Mouse (Mus musculus): ENCODE results near the gene Phox2a.

Gene Phox2a

DNA sequence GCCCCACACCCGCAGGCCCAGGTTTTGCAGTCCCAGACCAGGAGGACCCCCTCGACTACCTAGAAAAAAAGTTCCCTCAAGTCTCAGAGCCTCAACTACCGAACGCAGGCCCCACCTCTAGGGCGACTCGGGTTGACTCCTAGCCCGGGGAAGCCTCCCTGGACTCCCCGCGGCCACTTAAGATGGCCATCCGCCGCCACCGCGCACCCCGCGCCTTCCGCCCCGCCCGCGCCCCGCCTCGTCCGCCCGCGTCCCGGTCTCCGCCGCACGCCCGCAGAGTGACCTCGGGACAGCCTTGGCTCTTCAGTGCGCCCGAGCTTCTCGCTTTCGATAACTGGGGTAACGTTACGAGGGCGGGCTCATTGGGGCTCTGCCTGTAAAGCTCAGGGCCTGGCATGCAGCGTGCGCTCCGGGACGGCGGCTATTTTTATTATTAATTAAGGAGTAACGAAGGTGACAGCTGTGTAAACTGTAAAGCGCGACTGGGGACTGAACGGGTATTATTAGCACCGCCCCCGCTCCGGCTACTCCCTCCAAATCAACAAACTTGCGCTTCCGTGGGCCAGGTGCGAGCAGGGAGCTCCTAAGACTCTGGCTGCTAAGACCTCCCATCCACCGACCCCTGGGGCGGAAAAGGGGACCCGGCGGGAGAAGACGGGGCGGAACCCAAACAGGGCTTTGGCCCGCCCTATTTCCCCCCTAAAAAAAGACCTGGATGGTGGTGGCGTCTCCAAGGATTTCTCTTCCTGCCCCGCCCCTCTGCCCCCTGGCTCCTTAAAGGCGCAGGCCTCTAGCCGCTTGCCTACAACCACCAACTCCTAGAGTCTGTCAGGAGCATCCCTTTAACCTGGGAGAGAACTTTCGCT is 19.7 kb downstream of the Phox2a start, which contains the start of gene Inppl1:
Inppl1 (minus strand) TSS at position 624 of the 866 bp plus-strand sequence.
- peak; percentile 49 for DNase-seq (ENCODE audit: low read depth, low spot score)

GRCm38 (mm10) chr7:101844186-101844585 is 26.1 kb downstream of the Phox2a start:
- no peak for DNase-seq (ENCODE audit: low read depth, low spot score)

DNA sequence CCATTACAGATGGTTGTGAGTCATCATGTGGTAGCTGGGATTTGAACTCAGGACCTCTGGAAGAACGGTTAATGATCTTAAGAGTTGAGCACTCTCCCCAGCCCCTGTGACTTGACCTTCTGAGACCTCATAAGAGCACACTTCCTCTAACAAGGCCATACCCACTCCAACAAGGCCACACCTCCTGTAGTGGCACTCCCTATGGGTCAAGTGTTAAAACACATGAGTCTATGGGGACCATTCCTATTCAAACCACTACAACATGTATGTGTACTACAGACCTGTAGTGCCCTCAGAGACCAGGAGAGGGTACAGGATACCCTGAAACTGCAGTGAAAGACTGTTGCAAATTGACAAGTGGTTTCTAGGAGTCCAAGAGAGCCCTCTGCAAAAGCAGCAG is 29.8 kb downstream of the Phox2a start:
- DNase-seq (ENCODE audit: low read depth, low spot score), result no peak

DNA sequence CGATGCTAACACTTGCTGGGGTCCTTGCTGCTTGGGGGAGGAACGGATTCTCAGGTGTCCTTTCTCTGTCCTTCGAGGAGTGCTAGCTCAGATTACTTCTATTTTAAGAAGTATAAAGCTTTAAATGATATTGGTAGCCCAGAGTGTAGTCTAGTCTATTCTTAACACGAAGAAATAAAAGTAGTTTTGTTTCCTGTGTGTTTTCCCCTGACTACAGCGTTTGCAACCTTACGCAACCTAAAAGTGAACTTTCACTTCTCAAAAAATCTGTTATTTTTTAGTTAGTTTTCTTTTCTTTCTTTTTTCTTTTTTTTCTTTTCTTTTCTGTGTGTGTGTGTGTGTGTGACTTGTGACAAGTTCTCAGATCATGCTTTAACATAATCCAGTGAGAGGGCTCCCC is 33.6 kb downstream of the Phox2a start:
- DNase-seq (ENCODE audit: low read depth, low spot score), result no peak

GRCm38 (mm10) chr7:101852846-101853245 is 34.7 kb downstream of the Phox2a start:
- no peak for DNase-seq (ENCODE audit: low read depth, low spot score)

DNA sequence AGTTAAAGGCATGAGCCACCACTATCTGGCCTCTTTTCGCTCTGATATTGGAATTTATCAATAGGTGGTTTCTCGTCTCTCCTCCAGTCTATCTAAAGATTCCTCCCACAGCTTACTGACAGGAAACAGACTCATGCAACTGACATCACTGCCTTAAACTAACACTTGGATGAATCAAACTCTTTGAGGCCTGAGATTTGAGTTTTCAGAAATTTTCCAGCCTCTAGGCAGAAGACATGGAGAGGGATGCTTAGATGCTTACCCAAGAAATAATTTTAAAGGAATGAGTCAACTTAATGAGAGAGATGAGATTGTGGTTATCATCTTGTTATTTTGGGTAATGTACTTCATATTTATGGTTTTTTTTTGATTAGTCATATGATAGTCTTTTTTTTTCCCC is 35.7 kb downstream of the Phox2a start:
- no peak for DNase-seq (ENCODE audit: low read depth, low spot score)

- no peak for DNase-seq (ENCODE audit: low read depth, low spot score)
These were observed 39.0 kb downstream of the Phox2a start, which contains the start of gene Folr2 for GRCm38 (mm10) chr7:101857094-101857493. Folr2 (minus strand) TSS chr7:101857194.

DNA sequence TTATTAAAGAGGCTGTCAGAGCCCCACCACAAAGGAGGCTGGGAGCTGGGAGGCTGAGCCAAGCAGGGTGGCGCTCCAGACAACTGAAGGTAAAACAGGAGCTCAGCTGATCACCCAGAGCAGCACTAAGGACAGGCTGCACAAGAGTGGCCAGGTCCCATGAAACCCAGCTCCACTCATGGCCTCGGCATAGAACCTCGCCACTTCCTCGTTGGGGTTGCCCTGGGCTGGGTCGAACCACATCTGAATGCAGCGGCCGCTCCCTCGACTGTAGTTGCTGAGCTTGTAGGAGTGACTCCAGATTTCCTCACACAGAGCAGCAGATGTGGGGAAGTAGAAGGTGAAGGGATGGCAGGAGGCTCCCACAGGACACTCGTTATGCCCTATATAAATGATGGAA is 40.2 kb downstream of the Phox2a start:
- no peak for DNase-seq (ENCODE audit: low read depth, low spot score)

GRCm38 (mm10) chr7:101860978-101861377 is 42.9 kb downstream of the Phox2a start:
- DNase-seq (ENCODE audit: low read depth, low spot score), result no peak

DNA sequence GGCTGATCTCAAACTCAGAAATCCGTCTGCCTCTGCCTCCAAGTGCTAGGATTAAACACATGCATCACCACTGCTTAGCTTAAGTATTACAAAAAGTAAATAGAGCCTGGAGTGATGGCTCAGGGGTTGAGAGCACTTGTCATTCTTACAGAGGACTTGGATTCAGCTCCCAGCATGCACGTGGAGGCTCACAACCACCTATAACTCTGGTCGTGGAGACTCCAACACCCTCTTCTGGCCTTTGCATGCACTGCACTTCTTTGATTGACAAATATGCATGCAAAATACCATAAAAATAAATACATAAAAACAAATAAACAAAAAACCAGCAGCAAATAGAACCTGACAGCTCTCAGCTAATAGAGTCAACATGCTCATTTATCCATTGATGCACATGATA is 44.2 kb downstream of the Phox2a start:
- DNase-seq (ENCODE audit: low read depth, low spot score), result no peak

DNA sequence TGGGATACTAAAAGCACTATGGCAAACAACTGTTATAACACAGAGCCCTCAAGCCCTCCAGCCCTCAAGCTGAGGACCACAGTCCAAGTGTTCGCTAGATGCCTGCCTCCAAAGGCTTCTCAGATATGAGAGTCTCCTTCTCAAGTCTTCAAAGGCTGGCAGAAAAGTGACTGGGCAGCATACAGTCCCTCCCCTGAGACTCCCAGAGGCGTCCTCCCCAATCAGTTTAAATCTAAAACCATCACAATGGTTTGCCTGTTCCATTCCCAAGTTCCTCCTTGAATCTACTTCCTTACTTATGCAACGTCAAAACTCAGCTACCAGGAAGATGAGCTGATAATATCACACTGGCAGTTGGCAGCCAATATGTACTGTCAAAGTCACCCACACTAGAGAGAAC is 45.3 kb downstream of the Phox2a start, which contains the start of gene Anapc15:
Anapc15 (plus strand) TSS at position 301 of the 400 bp plus-strand sequence.
- DNase-seq (ENCODE audit: low read depth, low spot score), result no peak

DNA sequence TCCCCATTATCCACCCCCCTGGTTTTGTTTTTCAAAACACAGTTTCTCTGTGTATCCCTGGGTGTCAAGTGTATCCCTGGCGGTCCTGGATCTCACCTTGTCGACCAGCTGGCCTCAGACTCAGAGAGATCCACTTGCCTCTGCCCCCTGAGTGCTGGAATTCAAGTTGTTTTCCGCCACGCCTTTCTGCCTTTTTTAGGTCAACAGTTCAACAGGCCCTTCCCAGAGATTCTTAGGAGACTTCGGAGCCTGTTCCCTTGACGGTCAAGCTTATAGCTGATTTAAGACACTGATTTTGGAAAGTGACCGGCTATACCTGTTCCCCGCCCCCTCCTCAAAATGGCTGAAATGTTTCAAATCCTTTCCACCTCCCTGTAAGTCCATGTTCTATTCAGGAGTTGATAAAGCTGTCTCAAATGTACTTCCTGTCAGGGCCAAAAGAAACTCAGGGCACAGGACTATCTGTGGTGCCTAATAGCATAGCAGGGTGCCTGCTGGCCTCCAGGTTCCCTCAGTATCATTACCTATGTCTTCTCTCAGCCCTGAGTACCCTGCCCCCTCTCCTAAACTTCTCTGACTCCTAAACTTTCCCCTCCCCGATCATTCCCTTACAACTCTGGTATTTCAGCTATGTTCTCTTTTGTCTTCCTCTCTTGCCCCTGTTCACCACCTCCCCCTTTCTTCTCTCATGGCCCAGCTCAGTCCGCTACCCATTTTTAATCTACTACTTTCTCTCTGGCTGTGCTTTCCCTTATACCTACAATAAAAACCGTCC is 48.6 kb downstream of the Phox2a start:
- no peak for DNase-seq (ENCODE audit: low read depth, low spot score)

GRCm38 (mm10) chr7:101867482-101867881 is 49.4 kb downstream of the Phox2a start:
- DNase-seq (ENCODE audit: low read depth, low spot score), result no peak

GRCm38 (mm10) chr7:101868241-101869162 is 50.4 kb downstream of the Phox2a start:
- DNase-seq (ENCODE audit: low read depth, low spot score), result no peak

DNA sequence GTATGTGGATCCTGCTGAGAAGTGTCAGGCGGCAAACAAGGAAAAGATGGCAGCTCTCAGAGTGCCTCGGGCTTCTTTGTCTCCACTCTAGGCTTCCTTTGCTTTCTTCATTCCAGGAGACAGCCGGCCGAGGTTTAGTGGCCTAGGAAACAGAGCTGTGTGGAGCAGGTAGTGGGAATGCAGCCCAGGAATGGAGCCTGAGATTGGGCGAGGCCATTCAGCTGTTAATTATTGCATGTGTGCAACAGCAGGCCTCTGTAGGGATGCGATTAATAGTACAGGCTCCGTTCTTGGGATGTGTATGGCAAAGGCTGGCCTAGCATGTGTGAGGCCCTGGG is 51.0 kb downstream of the Phox2a start:
- DNase-seq (ENCODE audit: low read depth, low spot score), result no peak

DNA sequence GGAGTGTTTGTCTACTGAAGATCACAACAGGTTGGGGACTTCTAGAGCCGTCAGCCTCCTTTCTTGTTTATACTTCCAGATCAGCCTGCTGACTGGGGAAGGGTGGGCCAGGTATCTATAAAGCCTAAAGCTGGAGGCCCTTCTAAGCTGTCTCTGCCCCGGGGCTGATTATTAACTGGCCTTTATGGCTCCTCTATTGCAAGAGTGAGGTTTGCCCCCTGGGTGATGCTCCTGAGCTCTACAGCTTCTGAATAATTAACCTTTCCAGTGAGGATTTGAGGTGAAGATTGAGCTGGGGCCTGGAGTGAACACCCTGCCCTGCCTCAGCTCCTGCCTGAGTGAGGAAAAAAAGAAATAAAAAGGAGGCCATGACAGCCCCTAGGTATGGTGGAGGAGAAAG is 52.5 kb downstream of the Phox2a start, which contains the start of gene Folr1:
Folr1 (minus strand) TSS at position 160 of the 400 bp plus-strand sequence.
- DNase-seq (ENCODE audit: low read depth, low spot score), result no peak

- DNase-seq (ENCODE audit: low read depth, low spot score), result no peak
These were observed 53.2 kb downstream of the Phox2a start for GRCm38 (mm10) chr7:101871296-101871695.

Data from brain, embryonic 18.5 days (tissue).